Mouse (Mus musculus) kidney, postnatal 36 days (tissue): Measurements from ENCODE around the gene Sf3a2.
A peak's percentile ranks its signal among the peaks of the same experiment; 100 is the strongest.

Experiments
- DNase-seq, 2 experiments: peaks; one replicate each; pipeline ENCODE4 v3.0.0; 2021 to 2022; ENCODE audit warnings: mixed read lengths in 2 of 2

Sf3a2 gene

DNA sequence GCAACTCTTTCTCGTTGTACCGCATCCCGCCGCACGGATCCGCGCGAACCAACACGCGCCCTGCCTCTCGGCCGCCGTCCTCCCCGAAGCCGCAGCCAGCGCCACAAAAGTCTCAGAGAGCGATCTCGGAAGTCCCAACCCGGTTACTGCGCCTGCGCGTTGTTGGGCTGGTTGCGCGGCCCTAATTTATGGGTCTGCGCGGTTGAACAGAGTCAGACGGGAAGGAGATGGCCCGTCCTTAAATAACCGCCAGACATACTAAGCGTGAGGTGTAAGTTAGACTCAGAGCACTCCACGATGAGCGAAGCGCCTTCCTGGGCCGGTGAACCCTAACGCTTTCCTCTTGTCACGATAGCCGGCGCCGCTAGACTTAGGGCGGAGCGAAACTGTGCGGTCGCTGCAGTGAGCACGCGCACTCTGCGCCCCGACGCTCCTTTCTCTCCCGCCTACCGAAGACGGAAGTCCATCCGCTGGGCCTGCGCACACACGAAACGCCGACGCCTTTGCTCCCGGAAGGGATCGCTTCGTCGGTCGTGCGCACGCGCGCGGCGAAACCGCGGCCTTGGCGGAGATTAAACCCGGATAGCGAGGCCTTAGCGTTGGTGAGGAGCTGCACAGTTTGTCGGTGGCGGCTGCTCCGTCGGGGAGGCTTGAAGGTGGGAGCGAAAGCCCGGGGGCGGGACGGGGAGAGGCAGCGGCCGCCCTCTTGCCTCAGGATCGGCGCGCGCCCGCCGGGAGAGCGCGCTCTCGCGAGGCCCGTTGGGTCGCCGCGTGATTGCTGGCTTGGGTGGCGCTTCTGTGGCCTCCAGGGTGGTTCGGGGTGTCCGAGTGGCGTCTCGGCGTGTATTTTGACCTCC lies at the start of gene Sf3a2, which contains the start of gene Plekhj1:
TSS of gene Sf3a2 (plus strand) at position 49 of the 857 bp plus-strand sequence.
TSS of gene Plekhj1 (minus strand) at position 477 of the 857 bp plus-strand sequence.
- peak; percentile 97 for DNase-seq

DNA sequence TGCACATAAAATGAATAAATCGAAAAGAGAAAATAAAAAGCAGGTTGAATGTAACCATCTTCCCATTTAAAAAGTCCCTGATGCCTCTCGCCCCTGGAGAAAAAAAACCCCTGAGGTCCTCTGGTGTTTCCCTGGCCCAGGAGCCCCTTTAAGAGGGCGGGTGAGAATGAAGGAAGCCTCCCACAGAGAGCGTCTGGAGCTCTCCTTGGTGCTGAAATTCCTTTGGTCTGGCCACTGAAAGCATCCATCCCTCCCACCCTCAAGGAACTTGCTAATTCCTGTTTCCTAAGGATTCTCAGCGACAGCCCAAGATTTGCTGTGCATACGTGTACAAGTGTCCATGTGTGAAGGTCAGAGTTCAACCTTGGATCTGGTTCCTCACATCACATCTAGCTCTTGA lies 49.4 kb upstream of the Sf3a2 start:
- peak; percentile 68 to 85 for DNase-seq

DNA sequence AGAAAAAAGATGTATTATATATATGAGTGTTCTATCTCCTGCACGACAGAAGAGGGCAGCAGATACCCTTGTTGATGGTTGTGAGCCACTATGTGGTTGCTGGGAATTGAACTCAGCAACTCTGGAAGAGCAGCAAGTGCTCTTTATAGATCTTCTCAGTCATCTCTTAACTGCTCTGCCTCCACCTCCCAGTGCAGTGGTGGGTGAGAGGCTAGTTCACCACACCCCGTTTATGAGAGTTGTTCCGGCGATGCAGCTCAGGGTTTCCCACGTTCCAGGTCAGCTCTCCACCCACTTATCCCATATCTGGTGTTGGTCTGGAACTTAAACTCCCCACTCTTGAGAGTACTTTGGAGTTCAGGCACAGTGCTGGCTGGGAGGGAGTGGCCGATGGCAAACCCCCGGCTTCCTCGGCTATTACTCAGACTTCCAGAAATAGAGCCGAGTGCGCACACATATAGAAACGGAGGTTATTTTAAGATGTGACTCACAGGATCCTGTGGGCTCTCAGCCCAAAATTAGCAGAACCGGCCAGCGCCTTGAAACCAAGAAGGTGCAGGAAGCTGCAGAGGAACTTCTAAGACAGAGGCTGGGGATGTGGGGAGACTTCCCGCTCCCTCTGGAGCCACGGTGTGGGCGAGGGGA lies 46.7 kb upstream of the Sf3a2 start:
- peak; percentile 57 to 72 for DNase-seq

DNA sequence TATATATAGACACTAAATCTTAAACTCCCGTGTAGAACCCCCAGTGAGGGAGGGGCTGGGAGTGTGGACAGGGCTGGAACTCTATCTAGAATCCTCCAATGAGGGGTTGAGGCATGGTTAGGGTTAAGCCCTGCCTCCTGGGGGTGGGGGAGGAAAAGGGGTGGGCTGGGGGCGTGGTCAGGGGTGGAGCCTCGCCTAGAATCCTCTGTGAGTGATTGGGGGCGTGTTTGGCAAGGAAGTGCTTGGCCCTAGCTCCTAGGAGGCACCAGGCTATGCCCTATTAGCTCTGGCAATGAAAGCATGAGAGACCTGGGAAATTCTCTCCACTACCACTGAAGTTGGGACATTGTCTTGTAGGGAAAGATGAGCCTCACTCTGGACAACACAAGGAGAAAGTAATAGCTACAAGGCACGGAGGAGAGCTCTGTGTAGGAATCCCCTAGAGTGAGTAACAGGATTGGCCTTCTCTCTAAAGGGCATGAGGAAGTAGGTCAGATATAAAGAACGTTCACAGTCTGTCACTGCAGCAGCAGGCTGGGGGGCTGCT lies 45.8 kb upstream of the Sf3a2 start:
- peak; percentile 87 to 91 for DNase-seq

DNA sequence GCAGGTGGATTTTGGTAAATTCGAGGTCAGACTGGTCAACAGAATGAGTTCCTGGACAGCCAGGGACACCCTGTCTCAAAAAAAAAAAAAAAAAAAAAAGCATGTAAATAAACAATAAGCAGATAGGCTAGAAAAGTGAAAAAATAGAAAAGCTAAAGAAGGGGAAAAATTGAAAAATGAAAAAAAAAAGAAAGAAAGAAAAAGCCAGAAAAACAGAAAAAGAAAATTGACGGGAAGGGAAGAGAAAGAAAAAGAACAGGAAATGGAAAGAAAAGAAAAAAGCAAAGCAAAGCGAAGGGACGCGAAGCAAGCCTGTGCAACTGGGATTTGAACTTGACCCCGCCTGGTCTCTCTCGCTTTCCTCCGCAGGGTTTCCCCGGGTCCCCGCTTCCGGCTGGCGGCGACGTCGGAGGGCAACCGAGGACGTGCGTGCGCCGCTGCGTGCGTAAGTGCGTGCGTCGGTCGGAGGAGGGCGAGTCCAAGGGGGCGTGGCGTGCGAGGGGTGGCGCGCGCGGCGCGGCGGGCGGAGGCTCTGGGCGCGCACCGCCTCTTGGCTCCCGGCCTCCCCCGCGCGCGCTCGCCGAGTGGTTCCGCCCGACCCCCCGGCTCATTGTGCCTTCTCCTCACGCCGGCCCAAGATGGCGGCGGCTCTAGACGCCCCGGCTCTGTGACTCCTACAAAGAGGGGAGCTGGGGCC lies 43.3 kb upstream of the Sf3a2 start, which contains the start of gene Dot1l:
TSS of gene Dot1l (plus strand) at position 613 of the 697 bp plus-strand sequence.
- peak; percentile 98 to 99 for DNase-seq

DNA sequence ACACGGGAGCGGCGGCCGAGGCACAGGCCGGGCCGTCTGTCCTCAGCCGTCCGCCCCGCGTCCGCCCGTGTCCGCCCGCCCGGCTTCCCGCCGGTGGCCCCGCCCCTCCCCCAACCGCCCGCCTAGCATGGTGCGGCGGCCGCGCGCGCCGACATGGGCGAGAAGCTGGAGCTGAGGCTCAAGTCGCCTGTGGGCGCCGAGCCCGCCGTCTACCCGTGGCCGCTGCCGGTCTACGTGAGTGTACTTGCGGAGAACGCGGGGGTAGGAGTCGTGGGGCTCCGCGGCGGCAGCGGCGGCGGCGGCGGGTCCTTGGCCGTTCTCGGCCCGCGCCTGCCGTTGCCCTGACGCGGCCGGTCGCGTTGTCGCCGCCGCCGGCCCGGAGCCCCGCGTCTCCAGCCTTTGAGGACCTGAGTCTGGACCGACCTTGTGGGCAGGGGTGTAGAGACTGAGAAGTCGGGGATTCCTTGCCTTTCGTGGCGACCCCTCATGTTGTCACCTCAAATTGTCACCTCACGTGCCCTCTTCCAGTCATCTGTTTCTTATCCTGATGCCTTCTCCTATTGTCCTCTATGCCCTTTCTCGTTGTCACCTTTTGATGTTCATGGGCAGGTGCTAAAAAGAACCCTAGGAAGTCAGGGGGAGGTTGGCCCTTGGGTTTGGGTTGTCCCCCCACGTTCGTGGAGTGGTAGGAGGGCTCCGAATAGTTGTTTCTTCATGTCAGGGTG lies 42.5 kb upstream of the Sf3a2 start:
- DNase-seq: no peak

DNA sequence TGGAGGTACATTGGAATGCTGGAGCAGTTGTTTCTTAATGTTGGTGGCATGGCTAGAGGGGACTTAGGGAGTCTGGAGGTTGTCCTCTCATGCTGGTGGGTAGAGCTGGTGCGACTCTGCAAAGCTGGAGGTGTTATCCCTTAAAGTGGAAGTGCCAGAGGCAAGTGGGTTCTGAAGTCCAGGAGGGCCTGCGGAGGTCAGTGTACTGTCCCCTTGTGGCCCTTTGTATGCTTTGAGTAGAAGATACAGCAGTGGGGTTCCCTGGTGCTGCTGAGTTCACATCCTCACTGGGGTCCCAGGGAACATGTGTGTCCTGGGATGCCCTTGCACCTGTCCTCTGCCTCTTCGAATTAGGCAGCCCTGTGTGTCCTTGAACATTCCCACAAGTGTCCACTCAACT lies 41.9 kb upstream of the Sf3a2 start:
- DNase-seq: peak in 1 of 2 experiments; percentile 35

DNA sequence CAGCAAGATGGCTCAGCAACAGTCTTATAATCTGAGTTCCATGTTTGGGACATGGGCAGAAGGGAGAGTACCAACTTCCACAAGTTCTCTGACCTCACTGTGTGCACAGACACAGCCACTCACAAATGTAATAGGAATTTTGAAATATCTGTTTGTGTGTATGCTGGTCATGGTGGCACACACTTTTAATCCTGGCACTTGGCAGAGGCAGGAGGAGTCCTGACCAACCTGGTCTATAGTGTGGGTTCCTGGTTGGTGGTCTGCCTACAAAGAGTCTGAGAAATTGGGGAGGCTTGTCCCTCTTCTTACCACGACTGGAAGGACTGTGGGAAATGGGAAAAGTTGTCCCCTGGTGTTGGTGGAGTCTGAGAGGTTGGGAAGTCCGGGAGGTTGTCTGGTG lies 41.5 kb upstream of the Sf3a2 start:
- no peak for DNase-seq

DNA sequence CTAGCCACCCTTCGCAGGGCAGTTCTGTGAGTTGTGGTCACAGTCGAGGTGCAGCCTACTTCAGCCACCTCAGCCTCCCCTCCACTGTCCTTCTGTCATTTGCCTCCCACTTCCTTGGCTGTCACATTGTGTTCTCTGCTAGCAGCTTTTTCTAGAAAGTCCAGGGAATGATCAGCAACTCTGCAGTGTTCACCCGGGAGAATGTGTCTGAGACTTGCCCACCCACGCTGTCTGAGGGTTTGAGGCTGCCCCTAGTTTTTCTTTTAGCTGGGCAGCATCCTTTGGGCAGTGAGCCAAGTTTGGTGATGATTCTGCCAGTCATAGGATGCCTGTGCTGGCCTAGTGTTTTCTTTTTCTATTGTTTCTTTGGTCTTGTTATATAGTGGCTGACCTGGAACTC lies 41.0 kb upstream of the Sf3a2 start:
- DNase-seq: peak in 1 of 2 experiments; percentile 20

DNA sequence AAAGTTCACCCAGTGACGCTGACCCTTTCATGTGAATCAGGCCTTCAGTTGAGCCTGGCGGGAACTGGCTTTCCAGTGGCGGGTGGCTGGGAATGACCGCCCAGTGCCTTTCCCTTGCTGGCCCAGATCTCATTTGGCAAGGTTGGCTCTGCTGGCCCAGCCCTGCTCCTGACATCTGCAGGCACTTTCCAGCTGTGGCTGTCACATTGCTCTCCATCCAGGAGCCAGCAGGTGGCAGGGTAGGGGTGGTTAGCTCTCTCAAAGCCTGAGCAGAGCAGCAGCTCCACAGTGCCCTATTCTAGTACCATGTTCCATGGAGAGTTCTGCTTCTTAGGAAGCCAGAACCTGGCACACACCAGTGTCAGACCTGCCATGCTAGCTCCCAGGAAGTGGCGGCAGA lies 40.3 kb upstream of the Sf3a2 start:
- peak; percentile 88 to 91 for DNase-seq

DNA sequence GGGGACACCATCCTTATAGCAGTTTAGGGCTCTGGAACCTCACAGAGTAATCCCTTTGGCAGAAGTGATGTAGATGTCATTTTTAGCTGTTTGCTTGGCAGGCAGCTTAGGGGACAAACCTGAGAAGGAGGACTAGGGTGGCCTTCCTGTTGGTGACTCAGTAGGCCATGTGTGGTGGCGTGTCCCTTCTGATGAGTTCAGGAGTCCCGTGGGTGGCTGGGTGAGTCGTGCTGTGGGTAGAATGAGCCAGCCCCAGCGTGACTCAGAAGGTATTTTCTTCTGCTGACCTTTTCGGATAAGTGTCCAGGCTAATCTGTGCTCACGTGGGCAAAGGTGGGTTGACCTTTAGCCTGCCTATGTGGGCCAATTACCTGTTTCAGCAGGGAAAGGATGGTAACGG lies 39.3 kb upstream of the Sf3a2 start:
- DNase-seq: no peak

DNA sequence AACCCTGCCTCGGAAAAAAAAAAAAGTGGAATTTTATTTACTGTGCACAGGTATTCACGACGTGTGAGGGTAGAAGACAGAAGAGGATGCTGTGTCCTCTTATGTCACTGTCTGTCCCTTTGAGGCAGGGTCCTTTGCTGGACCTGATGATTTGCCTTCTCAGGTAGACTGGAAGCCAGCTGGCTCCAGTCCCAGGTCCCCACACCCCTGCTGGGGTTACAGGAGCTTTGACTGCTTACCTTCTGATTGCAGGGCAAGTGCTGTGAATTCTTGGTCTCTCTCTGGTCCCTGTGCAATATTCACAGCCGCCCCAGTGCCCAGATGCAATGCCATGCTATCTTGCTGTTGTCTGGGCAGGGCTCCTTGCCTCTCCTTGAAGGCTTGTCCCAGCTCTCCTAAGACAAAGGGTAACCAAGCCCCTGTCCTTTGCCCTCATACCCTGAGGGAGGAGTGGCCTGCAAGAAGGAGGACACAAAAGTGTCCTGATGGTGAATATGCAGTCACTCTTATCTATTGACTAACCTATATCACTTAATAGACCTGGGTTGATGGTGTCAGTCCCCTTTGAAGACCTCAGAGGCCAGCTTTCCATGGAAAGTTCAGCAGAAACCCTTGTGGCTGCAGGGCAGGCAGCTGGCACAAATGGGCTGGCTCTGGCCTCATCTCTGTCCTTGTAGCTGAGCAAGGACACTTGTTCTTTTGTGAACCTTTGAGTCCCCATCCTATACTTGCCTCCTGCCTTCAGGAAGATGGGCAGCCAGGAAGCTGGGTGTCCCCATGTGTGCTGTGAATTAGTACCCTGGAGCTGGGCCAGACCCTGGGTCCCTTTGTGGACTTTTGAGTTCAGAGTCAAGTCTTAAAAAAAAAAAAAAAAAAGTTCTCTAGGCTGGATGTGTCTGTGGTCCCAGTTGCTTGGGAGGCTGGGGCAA lies 37.1 kb upstream of the Sf3a2 start:
- peak; percentile 60 to 77 for DNase-seq

DNA sequence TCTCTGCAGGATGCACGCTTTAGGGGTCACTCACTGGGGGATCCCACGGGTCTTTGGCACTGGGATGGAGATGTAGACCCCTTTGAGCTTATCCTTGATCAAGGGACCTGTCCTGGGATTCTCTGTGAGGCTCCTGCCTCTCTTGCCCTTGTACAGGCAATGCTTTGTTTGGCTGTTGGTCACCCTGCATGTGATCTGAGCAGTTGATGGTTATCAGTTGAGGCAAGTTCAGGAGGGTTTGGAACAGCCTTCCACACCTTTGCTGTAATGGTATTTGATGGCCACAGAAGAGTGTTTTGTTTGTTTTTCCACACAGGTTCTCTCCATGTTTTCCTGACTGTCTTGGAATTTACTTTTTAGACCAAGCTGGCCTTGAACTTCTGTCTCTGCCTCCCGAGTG lies 36.2 kb upstream of the Sf3a2 start:
- no peak for DNase-seq

DNA sequence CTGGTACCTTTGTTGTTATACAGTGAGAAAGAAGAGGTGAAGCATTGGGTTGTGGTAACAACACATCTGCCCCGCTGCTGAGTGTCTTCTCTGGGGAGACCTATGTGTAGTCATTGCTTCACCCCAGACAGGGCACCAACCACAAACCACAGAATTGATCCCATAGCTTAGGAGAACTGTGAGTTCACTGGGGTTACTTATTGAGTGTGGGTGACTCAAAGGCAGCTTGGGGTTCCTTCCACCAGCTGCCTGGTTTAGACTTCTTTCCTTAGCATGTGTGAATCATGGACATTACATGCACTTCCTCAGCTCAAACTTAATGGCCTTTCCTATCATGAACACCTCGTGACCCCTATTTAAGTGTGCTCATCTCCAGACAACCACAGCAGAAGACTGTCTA lies 34.5 kb upstream of the Sf3a2 start:
- DNase-seq: no peak

DNA sequence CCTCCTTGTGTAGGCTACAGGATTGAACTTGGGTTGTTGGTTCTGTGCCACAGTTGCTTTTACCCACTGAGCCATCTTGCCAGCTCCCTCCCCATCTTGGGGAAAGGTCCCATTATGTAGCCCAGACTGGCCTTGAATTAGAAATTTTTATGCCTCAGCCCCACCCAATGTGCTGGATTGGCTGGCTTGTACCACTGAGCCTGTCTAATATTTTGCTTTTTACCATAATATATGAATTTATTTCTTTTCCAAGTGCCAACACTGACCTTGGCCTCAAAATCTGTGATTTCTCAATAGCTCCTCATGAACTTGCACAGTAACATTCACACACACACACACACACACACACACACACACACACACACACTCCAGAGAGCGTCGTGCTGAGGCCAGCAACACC lies 32.3 kb upstream of the Sf3a2 start:
- no peak for DNase-seq

DNA sequence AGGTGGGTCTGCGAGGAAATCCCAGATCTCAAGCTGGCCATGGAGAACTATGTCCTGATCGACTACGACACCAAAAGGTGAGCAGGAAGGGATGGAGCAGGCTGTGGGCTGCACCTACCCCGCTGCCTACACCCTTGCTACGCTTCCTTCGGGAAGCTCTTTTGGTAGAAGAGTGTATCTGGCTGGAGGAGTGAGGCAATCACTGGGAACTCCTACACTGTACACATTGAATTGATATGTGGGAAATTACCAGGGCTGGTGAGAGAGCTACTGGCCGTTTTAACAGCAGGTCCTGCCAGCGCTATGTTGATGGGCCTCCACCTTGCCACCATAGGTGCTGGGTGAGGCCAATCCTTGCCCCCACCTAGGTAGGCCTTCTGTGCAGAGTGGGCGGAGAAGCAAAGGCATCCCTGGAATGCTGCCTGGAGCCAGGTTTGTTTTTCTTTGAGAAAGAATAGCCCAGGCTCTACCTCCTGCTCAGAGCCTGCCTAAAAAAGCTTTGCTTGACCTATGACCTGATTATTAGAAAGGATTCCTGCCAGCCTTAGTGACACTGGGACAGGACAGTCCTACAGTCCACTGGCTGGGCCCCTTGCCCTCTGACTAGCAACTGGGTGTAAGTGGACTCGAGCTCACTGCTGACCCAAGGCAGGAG lies 31.7 kb upstream of the Sf3a2 start:
- peak; percentile 61 to 64 for DNase-seq

DNA sequence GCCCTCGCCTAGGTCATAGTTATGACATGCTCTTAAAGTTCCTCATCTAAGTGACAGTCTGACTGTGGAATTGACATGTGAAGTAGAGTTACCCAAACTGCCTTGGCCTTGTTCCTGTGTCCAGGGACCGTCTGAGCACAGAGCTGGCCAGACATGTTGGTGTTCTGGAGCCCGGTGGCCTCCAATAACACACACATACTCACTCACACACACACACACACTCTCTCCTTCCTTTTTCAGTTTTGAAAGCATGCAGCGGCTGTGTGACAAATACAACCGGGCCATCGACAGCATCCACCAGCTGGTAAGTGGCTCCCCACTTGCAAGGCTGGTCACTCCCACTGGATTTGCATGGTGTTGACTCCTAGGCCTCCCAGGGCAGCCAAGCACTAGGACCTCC lies 29.6 kb upstream of the Sf3a2 start:
- DNase-seq: no peak

DNA sequence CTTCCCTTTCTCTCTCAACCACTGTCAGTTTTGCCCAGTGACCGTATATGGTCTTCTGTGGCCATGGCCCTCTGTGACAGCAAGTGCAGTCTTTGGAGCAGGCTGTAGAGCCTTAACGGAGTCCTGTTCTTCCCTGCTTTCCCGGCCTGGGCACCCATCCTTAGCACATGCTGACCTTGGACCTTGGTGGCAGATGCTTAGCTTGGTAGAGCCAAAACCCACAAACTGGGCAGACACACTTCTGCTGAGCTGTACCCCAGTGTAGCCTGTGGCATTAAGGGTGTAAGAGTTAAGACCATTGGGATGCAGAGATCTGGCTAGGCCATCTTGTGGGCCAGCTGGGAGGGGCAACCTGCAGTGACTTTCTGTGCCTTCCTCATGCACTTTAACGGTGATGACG lies 24.2 kb upstream of the Sf3a2 start:
- DNase-seq: no peak

DNA sequence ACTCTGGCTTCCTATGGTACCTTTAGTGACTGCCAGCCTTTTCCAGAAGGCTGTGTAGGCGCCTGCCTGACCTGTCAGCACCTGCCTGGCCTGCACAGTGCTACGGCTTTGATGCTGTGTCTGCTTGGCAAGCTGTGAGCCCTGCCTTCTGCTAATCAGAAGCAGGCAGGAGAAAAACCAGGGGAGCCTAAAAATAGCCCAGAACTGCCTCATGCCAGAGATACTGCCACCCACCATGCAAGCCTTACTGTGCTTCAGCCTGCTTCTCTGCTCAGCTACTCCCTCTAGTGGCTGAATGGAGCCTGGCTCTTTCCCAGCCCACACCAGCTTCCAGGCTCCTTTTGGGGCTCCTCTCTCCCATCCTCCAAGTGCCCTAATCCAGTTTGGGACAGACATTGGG lies 23.4 kb upstream of the Sf3a2 start:
- DNase-seq: peak; percentile 69 to 86

DNA sequence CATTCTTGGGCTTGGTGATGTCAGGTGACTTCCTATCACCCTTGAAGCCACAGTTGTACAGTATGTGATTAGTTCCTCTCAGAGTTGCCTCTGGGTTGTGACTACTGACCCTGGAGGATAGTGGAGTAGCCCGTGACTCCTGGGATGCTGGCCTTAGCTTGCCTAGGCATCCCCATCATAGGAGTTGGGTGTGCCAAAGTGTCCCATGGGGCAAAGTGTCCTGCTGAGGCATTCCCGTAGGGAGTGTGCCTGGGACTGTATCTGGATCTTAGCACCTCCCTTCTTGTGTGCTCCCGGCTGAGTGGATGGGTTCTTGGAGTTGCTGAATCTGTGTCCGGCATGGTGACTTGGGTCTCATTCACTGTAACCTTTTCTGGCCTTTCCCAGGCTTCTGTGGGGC lies 23.0 kb upstream of the Sf3a2 start:
- DNase-seq: no peak

DNA sequence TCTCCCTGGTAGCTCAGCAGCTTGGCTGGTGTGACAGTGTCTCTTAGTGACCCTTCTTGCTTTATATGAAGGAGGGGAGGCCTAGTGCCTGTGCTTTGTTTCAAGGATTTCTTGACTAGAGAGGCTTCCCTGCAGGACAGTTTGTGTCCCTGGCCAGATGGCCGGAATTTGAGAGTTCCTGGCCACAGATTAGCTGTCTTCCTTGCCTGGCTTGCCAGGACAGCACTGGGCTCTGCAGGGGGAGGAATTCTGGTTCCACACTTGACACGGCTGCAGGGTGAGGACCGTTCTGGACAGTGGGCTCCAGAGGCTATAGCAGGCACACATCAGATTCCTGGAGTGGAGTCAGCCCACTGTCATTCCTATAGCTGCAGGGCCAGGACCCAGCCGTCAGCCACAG lies 22.3 kb upstream of the Sf3a2 start:
- DNase-seq: no peak
